Mouse (Mus musculus) embryonic facial prominence, embryonic 13.5 days (tissue): Measurements from ENCODE around the gene Lrrc3. TPM values are rescaled to one million over a fixed set of nuclear protein-coding genes. Genes with fewer than 3 reads are reported as not detected.

Experiments
- ATAC-seq: fragments of 200-750 bp; cut with Nextera tagmentation; 2 replicates; pipeline ENCODE4 v1.8.0; 2017; ENCODE audit warnings: low read depth; ENCODE audit not compliant: insufficient number of reproducible peaks, insufficient read depth, low FRiP score, low TSS enrichment
- H3K27ac ChIP-seq: fragments of 300-500 bp; sonication (generic); 2 replicates; pipeline ENCODE4 v1.5.1; 2015; ENCODE audit warnings: moderate library complexity, mild to moderate bottlenecking, inconsistent platforms
- H3K27me3 ChIP-seq: fragments of 300-500 bp; sonication (generic); 2 replicates; pipeline ENCODE4 v1.6.1; 2015; ENCODE audit warnings: mild to moderate bottlenecking, inconsistent platforms
- H3K36me3 ChIP-seq: fragments of 300-500 bp; sonication (generic); 2 replicates; pipeline ENCODE4 v1.6.1; 2015; ENCODE audit warnings: mild to moderate bottlenecking, inconsistent platforms
- H3K4me1 ChIP-seq: fragments of 300-500 bp; sonication (generic); 2 replicates; pipeline ENCODE4 v1.6.1; 2015; ENCODE audit warnings: inconsistent platforms
- H3K4me2 ChIP-seq: fragments of 300-500 bp; sonication (generic); 2 replicates; pipeline ENCODE4 v1.6.1; 2015; ENCODE audit warnings: moderate library complexity, mild to moderate bottlenecking, inconsistent platforms
- H3K4me3 ChIP-seq: fragments of 300-500 bp; sonication (generic); 2 replicates; pipeline ENCODE4 v1.5.1; 2015; ENCODE audit warnings: mild to moderate bottlenecking, inconsistent platforms
- H3K9ac ChIP-seq: fragments of 300-500 bp; sonication (generic); 2 replicates; pipeline ENCODE4 v1.6.1; 2015; ENCODE audit warnings: mild to moderate bottlenecking, inconsistent platforms
- H3K9me3 ChIP-seq: fragments of 300-500 bp; sonication (generic); 2 replicates; pipeline ENCODE4 v1.6.1; 2016; ENCODE audit warnings: inconsistent platforms
- WGBS: fragments of 180-500 bp; shearing (Covaris S2); methylation state at CpG from one replicate; pipeline ENCODE4 v1.1.7; 2015; ENCODE audit warnings: mixed read lengths; 5-methylcytosine and 5-hydroxymethylcytosine counted together
- polyA plus RNA-seq: library from polyadenylated mRNA; unstranded; fragments of >200 nt; fragmentation: Nextera tagmentation; extraction: Ambion mirVana; gene quantifications from 2 replicates; pipeline ENCODE4 v1.2.1, GENCODE M21; 2015

Lrrc3 gene
- polyA plus RNA-seq, 1 experiment from 2014 or later, result 5.1 TPM

- H3K4me1 ChIP-seq, result peaks cover 18% of the 10 kb centered on the region
- peak overlapping the region; percentile 69 for H3K4me3 ChIP-seq
- peak overlapping the region; percentile 84 for H3K4me2 ChIP-seq
- no peak overlapping the region for H3K27ac ChIP-seq
- H3K9ac ChIP-seq, result peak overlapping the region; percentile 79
- no peaks in the 10 kb centered on the region for H3K36me3 ChIP-seq
- 0 out of 2 replicates have a peak, but pooled peaks have one; percentile 16 for ATAC-seq
- H3K9me3 ChIP-seq, result no peaks in the 10 kb centered on the region
- WGBS, result 3% methylated on average over 14 of the region's 14 CpGs
- H3K27me3 ChIP-seq, result peaks cover 10% of the 10 kb centered on the region
These were observed 495 bp downstream of the Lrrc3 start for GRCm38 (mm10) chr10:77901871-77902210.

- Histone ChIP-seq H3K4me2 (peak overlapping the region; percentile 84), H3K27ac (no peak overlapping the region), H3K9me3 (no peaks in the 10 kb centered on the region), H3K9ac (peak overlapping the region; percentile 79; the same call in 1 of the 2 replicates), H3K27me3 (peaks cover 10% of the 10 kb centered on the region), H3K36me3 (no peaks in the 10 kb centered on the region), H3K4me3 (peak overlapping the region; percentile 69), H3K4me1 (peaks cover 18% of the 10 kb centered on the region)
- no peak for ATAC-seq
- 84% methylated on average over 27 of the region's 27 CpGs for WGBS
These were observed 1.2 kb downstream of the Lrrc3 start for GRCm38 (mm10) chr10:77900903-77901818.

GRCm38 (mm10) chr10:77900126-77900525 lies 2.2 kb downstream of the Lrrc3 start:
- no peak overlapping the region for H3K4me3 ChIP-seq
- 79% methylated on average over 7 of the region's 7 CpGs for WGBS

GRCm38 (mm10) chr10:77895562-77895961 lies 6.8 kb downstream of the Lrrc3 start:
- no peak overlapping the region for H3K4me3 ChIP-seq
- 56% methylated on average over 5 of the region's 5 CpGs for WGBS
- H3K36me3 ChIP-seq, result no peaks in the 10 kb centered on the region
- no peak overlapping the region for H3K4me2 ChIP-seq
- no peak for ATAC-seq
- H3K9ac ChIP-seq, result no peak overlapping the region
- H3K4me1 ChIP-seq, result 0 out of 2 replicates have a peak, but pooled peaks cover 1% of the 10 kb centered on the region
- H3K27me3 ChIP-seq, result no peaks in the 10 kb centered on the region
- no peaks in the 10 kb centered on the region for H3K9me3 ChIP-seq
- H3K27ac ChIP-seq, result no peak overlapping the region

More at GRCm38 (mm10) chr10:77900126-77900525, 2.2 kb downstream of the Lrrc3 start:
- no peak overlapping the region for H3K4me2 ChIP-seq
- H3K27ac ChIP-seq, result no peak overlapping the region
- H3K9me3 ChIP-seq, result no peaks in the 10 kb centered on the region
- H3K27me3 ChIP-seq, result peaks cover 10% of the 10 kb centered on the region
- H3K9ac ChIP-seq, result no peak overlapping the region
- H3K4me1 ChIP-seq, result peaks cover 18% of the 10 kb centered on the region
- no peaks in the 10 kb centered on the region for H3K36me3 ChIP-seq
- ATAC-seq, result no peak

GRCm38 (mm10) chr10:77890987-77891565 lies 11.3 kb downstream of the Lrrc3 start:
- no peak for ATAC-seq
- Histone ChIP-seq H3K9ac (no peak overlapping the region), H3K4me2 (no peak overlapping the region), H3K36me3 (no peaks in the 10 kb centered on the region), H3K4me3 (no peak overlapping the region), H3K9me3 (peaks cover 4% of the 10 kb centered on the region; the same call in 1 of the 2 replicates), H3K27ac (no peak overlapping the region), H3K4me1 (no peaks in the 10 kb centered on the region), H3K27me3 (no peaks in the 10 kb centered on the region)
- 84% methylated on average over 8 of the region's 8 CpGs for WGBS

- Histone ChIP-seq H3K9me3 (peaks cover 4% of the 10 kb centered on the region; the same call in 1 of the 2 replicates), H3K9ac (no peak overlapping the region), H3K27ac (no peak overlapping the region), H3K4me2 (no peak overlapping the region), H3K27me3 (no peaks in the 10 kb centered on the region), H3K36me3 (no peaks in the 10 kb centered on the region), H3K4me1 (no peaks in the 10 kb centered on the region), H3K4me3 (no peak overlapping the region)
- ATAC-seq, result no peak
- 59% methylated on average over 12 of the region's 12 CpGs for WGBS
These were observed 16.2 kb downstream of the Lrrc3 start for GRCm38 (mm10) chr10:77886007-77886747.

- no peak for ATAC-seq
- H3K27me3 ChIP-seq, result no peaks in the 10 kb centered on the region
- H3K27ac ChIP-seq, result no peak overlapping the region
- no peaks in the 10 kb centered on the region for H3K36me3 ChIP-seq
- H3K4me2 ChIP-seq, result no peak overlapping the region
- WGBS, result 91% methylated on average over 5 of the region's 5 CpGs
- no peak overlapping the region for H3K4me3 ChIP-seq
- H3K4me1 ChIP-seq, result no peaks in the 10 kb centered on the region
- no peak overlapping the region for H3K9ac ChIP-seq
- no peaks in the 10 kb centered on the region for H3K9me3 ChIP-seq
These were observed 19.8 kb downstream of the Lrrc3 start for GRCm38 (mm10) chr10:77882553-77882952.

- Histone ChIP-seq H3K9me3 (no peaks in the 10 kb centered on the region), H3K9ac (no peak overlapping the region), H3K36me3 (no peaks in the 10 kb centered on the region), H3K4me2 (no peak overlapping the region), H3K27ac (no peak overlapping the region), H3K4me3 (no peak overlapping the region), H3K27me3 (no peaks in the 10 kb centered on the region), H3K4me1 (no peaks in the 10 kb centered on the region)
- no peak for ATAC-seq
- WGBS, result 79% methylated on average over 3 of the region's 3 CpGs
These were observed 22.0 kb downstream of the Lrrc3 start for GRCm38 (mm10) chr10:77880305-77880704.

GRCm38 (mm10) chr10:77878985-77879384 lies 23.4 kb downstream of the Lrrc3 start:
- Histone ChIP-seq H3K9me3 (no peaks in the 10 kb centered on the region), H3K4me3 (no peak overlapping the region), H3K9ac (no peak overlapping the region), H3K4me2 (no peak overlapping the region), H3K27ac (no peak overlapping the region), H3K36me3 (no peaks in the 10 kb centered on the region), H3K4me1 (no peaks in the 10 kb centered on the region), H3K27me3 (no peaks in the 10 kb centered on the region)
- no peak for ATAC-seq
- 63% methylated on average over 6 of the region's 6 CpGs for WGBS

GRCm38 (mm10) chr10:77869651-77870050 lies 32.7 kb downstream of the Lrrc3 start:
- H3K36me3 ChIP-seq, result no peaks in the 10 kb centered on the region
- no peak overlapping the region for H3K9ac ChIP-seq
- no peaks in the 10 kb centered on the region for H3K27me3 ChIP-seq
- H3K4me2 ChIP-seq, result no peak overlapping the region
- no peak overlapping the region for H3K4me3 ChIP-seq
- no peak overlapping the region for H3K27ac ChIP-seq
- no peaks in the 10 kb centered on the region for H3K9me3 ChIP-seq
- WGBS, result 89% methylated on average over 7 of the region's 7 CpGs
- no peaks in the 10 kb centered on the region for H3K4me1 ChIP-seq
- no peak for ATAC-seq

GRCm38 (mm10) chr10:77867546-77867945 lies 34.8 kb downstream of the Lrrc3 start:
- Histone ChIP-seq H3K4me1 (no peaks in the 10 kb centered on the region), H3K36me3 (no peaks in the 10 kb centered on the region), H3K9ac (no peak overlapping the region), H3K4me2 (no peak overlapping the region), H3K27ac (no peak overlapping the region), H3K27me3 (no peaks in the 10 kb centered on the region), H3K4me3 (no peak overlapping the region), H3K9me3 (no peaks in the 10 kb centered on the region)
- WGBS, result 7% methylated on average over 1 of the region's 1 CpGs
- ATAC-seq, result no peak
